Mouse (Mus musculus): ENCODE data around the gene Trhde. TPM values are rescaled to one million over a fixed set of nuclear protein-coding genes. Genes with fewer than 3 reads are reported as not detected.

Gene Trhde
- polyA plus RNA-seq (2015; fragmentation: Nextera tagmentation; extraction: Ambion mirVana) = 0.11 and 0.23 TPM in 2 replicates

DNA sequence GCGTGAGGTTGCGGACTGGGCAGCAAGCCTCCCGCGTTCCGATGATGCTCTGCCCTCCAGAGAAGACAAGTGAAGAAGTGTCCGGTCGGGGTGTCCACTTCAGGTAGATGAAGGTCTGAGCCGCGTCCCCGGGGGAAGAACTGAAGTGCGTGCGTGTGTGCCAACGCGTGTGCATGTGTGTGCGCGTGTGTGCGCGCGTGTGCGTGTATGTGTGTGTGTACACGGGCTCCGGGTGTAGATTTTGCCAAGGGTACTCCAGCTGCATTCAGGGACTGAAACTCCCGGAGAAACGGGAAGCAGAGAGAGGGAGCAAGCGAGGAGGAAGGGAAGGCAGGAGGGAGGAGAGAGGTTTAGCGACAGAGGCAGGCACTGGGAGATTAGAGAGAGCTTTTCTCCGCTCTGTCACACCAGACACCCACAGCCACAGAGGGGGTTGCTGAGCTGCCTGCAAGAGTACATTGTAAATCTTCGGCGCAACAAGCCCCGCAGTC is at the start of gene Trhde:
Trhde (minus strand) TSS at position 147 of the 491 bp plus-strand sequence.
- Histone ChIP-seq H3K36me3 (ENCODE audit: control insufficient read depth, insufficient read depth, low read length) (no peaks in the 10 kb centered on the region), H3K4me3 (ENCODE audit: low read length) (peak within 1 kb of the TSS; percentile 57), H3K4me2 (ENCODE audit: low read depth, low read length) (peak within 1 kb of the TSS; percentile 90), H3K27ac (ENCODE audit: low read length) (no peak within 1 kb of the TSS), H3K27me3 (ENCODE audit: control insufficient read depth, insufficient read depth, low read depth, low read length) (peaks cover 50% of the 10 kb centered on the region), H3K9ac (ENCODE audit: low read length) (peak within 1 kb of the TSS; percentile 39), H3K4me1 (replicated peaks; ENCODE audit: control insufficient read depth, insufficient read depth, low read length) (peaks cover 10% of the 10 kb centered on the region), H3K9me3 (ENCODE audit: control insufficient read depth, low read length) (no peaks in the 10 kb centered on the region)
- ATAC-seq (ENCODE audit: low read depth) = 0 out of 2 replicates have a peak, but pooled peaks have one; percentile 13
- under 1% methylated on average over 30 of the region's 30 CpGs for WGBS

DNA sequence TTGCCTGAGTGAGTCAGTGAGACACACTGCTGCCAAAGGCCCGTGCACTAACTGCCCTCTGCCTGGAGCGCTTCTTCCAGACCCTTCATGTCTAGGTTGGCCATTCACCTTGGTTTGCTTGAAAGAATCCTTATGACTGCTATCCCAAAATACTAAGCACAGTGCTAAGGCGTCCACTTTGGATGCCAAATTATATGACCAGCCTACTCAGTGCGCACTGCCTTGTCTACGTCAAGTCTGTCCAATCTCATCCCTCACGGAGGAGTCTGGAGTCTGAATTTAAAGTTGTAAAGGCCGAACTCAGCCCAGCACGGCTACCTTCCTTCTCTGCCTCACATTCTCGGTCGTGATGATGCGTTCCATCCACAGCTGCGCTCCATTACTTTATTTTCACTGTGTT is 39.9 kb upstream of the Trhde start:
- H3K9ac ChIP-seq (ENCODE audit: low read length) = no peak overlapping the region
- H3K9me3 ChIP-seq (ENCODE audit: control insufficient read depth, low read length) = no peaks in the 10 kb centered on the region; the same call in 1 of the 2 replicates
- H3K4me3 ChIP-seq (ENCODE audit: low read length) = no peak overlapping the region
- WGBS = 87% methylated on average over 12 of the region's 12 CpGs
- ATAC-seq (ENCODE audit: low read depth) = no peak
- no peak overlapping the region for H3K27ac ChIP-seq (ENCODE audit: low read length)
- H3K27me3 ChIP-seq (ENCODE audit: control insufficient read depth, insufficient read depth, low read depth, low read length) = no peaks in the 10 kb centered on the region
- H3K4me1 ChIP-seq (replicated peaks; ENCODE audit: control insufficient read depth, insufficient read depth, low read length) = no peaks in the 10 kb centered on the region
- H3K36me3 ChIP-seq (ENCODE audit: control insufficient read depth, insufficient read depth, low read length) = no peaks in the 10 kb centered on the region
- no peak overlapping the region for H3K4me2 ChIP-seq (ENCODE audit: low read depth, low read length)

DNA sequence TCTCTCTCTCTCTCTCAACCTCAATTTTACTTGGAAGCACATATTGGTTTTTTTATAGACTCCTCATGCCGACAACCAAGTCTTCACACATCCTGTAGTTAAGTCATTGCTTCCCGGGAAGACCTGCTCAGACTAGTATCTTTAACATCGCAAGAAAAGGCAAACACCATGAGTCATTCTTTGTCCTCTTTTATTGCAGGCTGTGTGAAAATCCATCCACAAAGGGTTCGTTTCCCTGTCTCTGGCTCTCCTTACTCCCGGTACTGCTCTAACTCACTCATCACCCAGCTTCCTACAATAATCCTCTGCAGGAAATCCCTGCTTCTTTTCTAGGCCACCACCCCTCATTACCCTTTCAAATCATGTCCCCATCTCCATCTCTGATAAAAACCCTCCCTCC is 39.3 kb upstream of the Trhde start:
- Histone ChIP-seq H3K4me1 (replicated peaks; ENCODE audit: control insufficient read depth, insufficient read depth, low read length) (no peaks in the 10 kb centered on the region), H3K9ac (ENCODE audit: low read length) (no peak overlapping the region), H3K4me3 (ENCODE audit: low read length) (no peak overlapping the region), H3K9me3 (ENCODE audit: control insufficient read depth, low read length) (no peaks in the 10 kb centered on the region; the same call in 1 of the 2 replicates), H3K27ac (ENCODE audit: low read length) (no peak overlapping the region), H3K27me3 (ENCODE audit: control insufficient read depth, insufficient read depth, low read depth, low read length) (no peaks in the 10 kb centered on the region), H3K4me2 (ENCODE audit: low read depth, low read length) (no peak overlapping the region), H3K36me3 (ENCODE audit: control insufficient read depth, insufficient read depth, low read length) (no peaks in the 10 kb centered on the region)
- ATAC-seq (ENCODE audit: low read depth) = no peak
- 68% methylated on average over 5 of the region's 5 CpGs for WGBS

DNA sequence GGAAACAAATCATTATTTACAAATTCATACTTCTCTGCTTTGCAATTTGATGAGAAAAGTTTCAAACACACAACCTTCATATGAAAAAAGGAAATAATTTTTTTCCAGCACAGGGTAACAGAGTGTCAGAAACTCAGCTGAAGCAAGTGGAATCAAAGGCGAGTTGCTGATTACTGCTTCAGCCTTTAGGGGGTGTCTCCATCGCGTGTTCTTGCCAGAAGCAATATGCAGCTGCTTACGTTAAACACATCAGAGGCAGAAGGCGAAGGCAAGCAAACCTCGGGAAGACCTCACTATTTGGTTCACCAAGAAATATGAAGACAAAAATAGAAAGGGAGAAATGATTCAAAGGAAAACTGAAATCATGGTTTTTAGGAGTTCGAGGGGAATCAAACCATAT is 29.2 kb upstream of the Trhde start:
- Histone ChIP-seq H3K9ac (ENCODE audit: low read length) (no peak overlapping the region), H3K4me1 (replicated peaks; ENCODE audit: control insufficient read depth, insufficient read depth, low read length) (no peaks in the 10 kb centered on the region)

DNA sequence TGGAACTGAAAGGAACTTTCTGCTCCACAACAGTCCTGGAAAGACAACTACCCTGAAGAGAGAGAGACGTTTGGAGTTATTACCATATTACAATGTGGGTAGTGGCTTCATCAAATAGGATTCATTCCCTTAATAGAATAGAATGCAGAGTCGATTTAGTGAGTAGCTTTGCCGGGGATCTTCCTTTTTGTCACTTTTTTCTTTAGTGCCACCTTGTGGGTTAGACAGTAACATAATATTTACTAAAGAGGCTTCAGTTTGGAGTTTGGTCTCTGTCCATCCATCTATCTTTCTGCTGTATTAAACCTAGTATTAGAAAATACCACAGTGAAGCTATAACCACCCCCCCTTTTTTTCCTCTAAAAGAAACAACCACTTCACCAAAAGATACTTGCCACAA is 6.7 kb upstream of the Trhde start:
- WGBS = 28% methylated on average over 3 of the region's 3 CpGs
- Histone ChIP-seq H3K4me2 (ENCODE audit: low read depth, low read length) (no peak overlapping the region), H3K27ac (ENCODE audit: low read length) (no peak overlapping the region)

More for the DNA sequence above, 29.2 kb upstream of the Trhde start:
- 47% methylated on average over 7 of the region's 7 CpGs for WGBS
- no peak for ATAC-seq (ENCODE audit: low read depth)
- H3K9me3 ChIP-seq (ENCODE audit: control insufficient read depth, low read length) = no peaks in the 10 kb centered on the region
- H3K36me3 ChIP-seq (ENCODE audit: control insufficient read depth, insufficient read depth, low read length) = no peaks in the 10 kb centered on the region
- H3K27ac ChIP-seq (ENCODE audit: low read length) = no peak overlapping the region
- no peak overlapping the region for H3K4me3 ChIP-seq (ENCODE audit: low read length)
- no peaks in the 10 kb centered on the region for H3K27me3 ChIP-seq (ENCODE audit: control insufficient read depth, insufficient read depth, low read depth, low read length)
- no peak overlapping the region for H3K4me2 ChIP-seq (ENCODE audit: low read depth, low read length)

DNA sequence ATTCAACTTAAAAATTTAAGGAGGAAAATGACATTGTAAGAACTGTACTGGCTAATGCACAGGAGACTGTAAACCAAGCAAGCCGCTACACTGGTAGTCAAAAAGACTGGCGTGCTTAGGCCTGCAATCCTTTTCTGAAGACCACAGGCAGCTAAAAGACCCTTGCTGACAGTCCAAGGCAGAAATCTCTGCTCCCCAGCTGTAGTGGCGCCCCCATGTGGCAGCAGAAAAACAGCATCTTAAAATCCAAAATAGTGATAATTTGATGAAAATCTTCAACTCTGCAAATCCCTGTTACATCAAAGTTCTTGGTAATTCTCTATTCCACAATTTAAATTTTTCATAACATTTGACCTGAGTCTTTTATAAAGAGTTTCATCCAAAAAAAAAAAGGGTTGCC is 3.8 kb upstream of the Trhde start:
- no peak overlapping the region for H3K4me2 ChIP-seq (ENCODE audit: low read depth, low read length)

More for the DNA sequence above, 6.7 kb upstream of the Trhde start:
- ATAC-seq (ENCODE audit: low read depth) = no peak
- Histone ChIP-seq H3K4me3 (ENCODE audit: low read length) (no peak overlapping the region), H3K4me1 (replicated peaks; ENCODE audit: control insufficient read depth, insufficient read depth, low read length) (no peaks in the 10 kb centered on the region), H3K36me3 (ENCODE audit: control insufficient read depth, insufficient read depth, low read length) (no peaks in the 10 kb centered on the region), H3K27me3 (ENCODE audit: control insufficient read depth, insufficient read depth, low read depth, low read length) (peaks cover 5% of the 10 kb centered on the region), H3K9me3 (ENCODE audit: control insufficient read depth, low read length) (no peaks in the 10 kb centered on the region), H3K9ac (ENCODE audit: low read length) (no peak overlapping the region)

DNA sequence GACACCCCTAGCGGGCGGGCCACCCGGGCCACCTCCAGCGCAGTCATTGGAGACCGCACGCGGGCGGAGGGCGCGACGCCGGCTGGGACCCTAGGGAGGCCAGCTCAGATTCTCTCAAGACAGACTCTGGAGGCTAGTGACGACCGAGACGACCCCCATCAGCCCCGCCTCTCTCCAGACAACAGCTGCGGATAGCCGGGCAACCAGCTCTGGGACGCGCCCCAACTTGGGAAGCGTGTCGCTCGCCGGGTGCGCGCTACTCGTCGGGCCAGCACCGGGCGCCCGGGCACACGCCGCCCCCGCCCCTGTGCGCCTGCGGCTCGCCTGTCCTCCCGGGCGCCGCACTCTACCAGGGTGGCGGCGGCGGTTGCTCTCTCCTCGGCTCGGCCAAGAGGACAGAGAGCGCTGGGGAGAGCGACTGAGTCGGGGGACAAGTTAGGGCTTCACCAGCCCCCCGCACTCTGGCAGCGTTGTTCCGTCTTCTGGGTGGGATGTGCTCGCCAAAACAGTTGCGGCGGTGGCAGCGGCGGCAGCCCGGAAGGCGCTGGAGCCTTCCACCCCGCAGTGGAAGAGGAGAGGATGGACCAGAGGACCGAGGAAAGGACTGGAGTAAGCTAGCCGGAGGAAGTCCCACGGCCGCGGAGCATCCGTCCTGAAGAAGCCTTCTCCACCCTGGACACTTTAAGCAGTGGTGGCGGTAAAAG is 498 bp downstream of the Trhde start:
- Histone ChIP-seq H3K9me3 (ENCODE audit: control insufficient read depth, low read length) (no peaks in the 10 kb centered on the region), H3K4me2 (ENCODE audit: low read depth, low read length) (peak overlapping the region; percentile 90), H3K36me3 (ENCODE audit: control insufficient read depth, insufficient read depth, low read length) (no peaks in the 10 kb centered on the region), H3K9ac (ENCODE audit: low read length) (peak overlapping the region; percentile 39), H3K27ac (ENCODE audit: low read length) (no peak overlapping the region), H3K4me3 (ENCODE audit: low read length) (peak overlapping the region; percentile 57), H3K27me3 (ENCODE audit: control insufficient read depth, insufficient read depth, low read depth, low read length) (peaks cover 50% of the 10 kb centered on the region), H3K4me1 (replicated peaks; ENCODE audit: control insufficient read depth, insufficient read depth, low read length) (peaks cover 10% of the 10 kb centered on the region)
- under 1% methylated on average over 66 of the region's 66 CpGs for WGBS
- ATAC-seq (ENCODE audit: low read depth) = peak; percentile 83

More for the DNA sequence above, 3.8 kb upstream of the Trhde start:
- no peak overlapping the region for H3K4me3 ChIP-seq (ENCODE audit: low read length)
- H3K27ac ChIP-seq (ENCODE audit: low read length) = no peak overlapping the region
- no peaks in the 10 kb centered on the region for H3K9me3 ChIP-seq (ENCODE audit: control insufficient read depth, low read length)
- ATAC-seq (ENCODE audit: low read depth) = no peak
- 41% methylated on average over 3 of the region's 3 CpGs for WGBS
- H3K36me3 ChIP-seq (ENCODE audit: control insufficient read depth, insufficient read depth, low read length) = no peaks in the 10 kb centered on the region
- peaks cover 8% of the 10 kb centered on the region for H3K4me1 ChIP-seq (replicated peaks; ENCODE audit: control insufficient read depth, insufficient read depth, low read length)
- H3K9ac ChIP-seq (ENCODE audit: low read length) = no peak overlapping the region
- peaks cover 31% of the 10 kb centered on the region for H3K27me3 ChIP-seq (ENCODE audit: control insufficient read depth, insufficient read depth, low read depth, low read length)

DNA sequence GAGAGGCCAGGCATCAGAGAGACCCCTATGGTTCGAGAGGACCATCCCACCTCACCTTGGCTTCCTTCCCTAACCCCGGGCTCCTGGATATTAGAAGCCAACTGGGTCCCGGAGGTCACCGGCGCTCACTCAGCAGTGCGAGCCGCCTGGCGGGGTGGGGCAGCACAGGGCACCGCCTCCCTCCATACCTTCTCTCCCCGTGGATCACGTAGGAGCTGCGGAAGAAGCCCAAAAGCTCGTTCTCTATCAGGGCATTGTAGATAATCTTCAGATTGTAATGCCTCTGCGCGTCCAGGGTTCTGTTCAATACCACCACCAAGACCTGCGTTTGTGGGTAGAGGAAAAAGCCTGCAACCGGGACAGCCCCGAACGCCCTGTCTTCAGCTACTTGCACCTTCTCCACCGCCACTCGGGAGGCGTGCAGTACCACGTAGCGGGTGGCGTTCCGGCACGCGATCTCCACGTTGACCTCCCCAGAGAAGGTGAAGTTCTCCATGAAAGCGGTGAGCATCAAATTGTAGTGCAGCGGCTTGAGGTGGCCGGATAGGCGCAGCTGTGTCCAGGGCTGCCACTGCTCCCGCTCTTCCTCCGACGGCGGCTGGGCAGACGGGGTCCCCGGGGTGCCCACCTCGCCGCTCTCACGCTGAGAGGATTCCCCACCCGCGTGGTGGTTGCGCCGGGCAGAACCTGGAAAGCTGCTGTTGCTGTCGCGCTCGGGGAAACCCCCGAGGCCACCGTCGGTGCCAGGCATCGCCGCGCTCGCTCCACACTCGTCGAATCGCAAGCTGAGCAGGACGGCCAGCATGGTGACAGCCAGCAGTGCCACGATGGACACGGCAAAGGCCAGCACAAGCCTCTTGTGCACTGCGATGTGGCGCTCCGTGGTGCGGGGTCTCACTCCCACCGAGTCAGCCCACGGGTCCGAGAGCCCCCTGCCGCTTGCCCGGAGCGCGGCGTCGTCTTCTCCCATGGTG is 1.5 kb downstream of the Trhde start:
- H3K4me2 ChIP-seq (ENCODE audit: low read depth, low read length) = peak overlapping the region; percentile 90
- peak; percentile 35; the same call in 1 of the 2 replicates for ATAC-seq (ENCODE audit: low read depth)
- no peaks in the 10 kb centered on the region for H3K9me3 ChIP-seq (ENCODE audit: control insufficient read depth, low read length)
- peaks cover 10% of the 10 kb centered on the region for H3K4me1 ChIP-seq (replicated peaks; ENCODE audit: control insufficient read depth, insufficient read depth, low read length)
- WGBS = 6% methylated on average over 73 of the region's 75 CpGs
- H3K4me3 ChIP-seq (ENCODE audit: low read length) = peak overlapping the region; percentile 57
- no peaks in the 10 kb centered on the region for H3K36me3 ChIP-seq (ENCODE audit: control insufficient read depth, insufficient read depth, low read length)
- H3K27ac ChIP-seq (ENCODE audit: low read length) = no peak overlapping the region
- H3K27me3 ChIP-seq (ENCODE audit: control insufficient read depth, insufficient read depth, low read depth, low read length) = peaks cover 50% of the 10 kb centered on the region
- no peak overlapping the region for H3K9ac ChIP-seq (ENCODE audit: low read length)

DNA sequence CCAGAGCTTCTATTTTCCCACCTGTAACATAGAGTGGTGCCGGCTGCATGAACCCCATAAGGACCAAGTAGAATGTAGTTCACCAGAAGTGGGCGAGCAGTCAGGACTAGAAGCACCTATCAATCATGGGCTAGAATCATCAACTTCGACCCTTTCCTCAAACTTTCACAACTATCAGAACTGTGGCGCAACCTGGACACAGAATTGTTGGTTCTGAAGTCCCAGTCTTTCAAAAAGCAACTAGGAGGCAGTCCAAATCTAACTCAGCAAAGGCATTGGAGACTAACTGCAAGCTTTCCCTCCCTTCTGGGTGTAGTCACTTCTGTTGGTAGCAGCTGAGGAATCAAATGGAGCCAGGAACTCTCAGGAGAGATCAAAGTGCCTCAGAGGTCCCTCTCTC is 2.6 kb downstream of the Trhde start:
- ATAC-seq (ENCODE audit: low read depth) = no peak
- Histone ChIP-seq H3K4me3 (ENCODE audit: low read length) (no peak overlapping the region), H3K27ac (ENCODE audit: low read length) (no peak overlapping the region), H3K4me2 (ENCODE audit: low read depth, low read length) (no peak overlapping the region), H3K9me3 (ENCODE audit: control insufficient read depth, low read length) (no peaks in the 10 kb centered on the region), H3K9ac (ENCODE audit: low read length) (no peak overlapping the region), H3K36me3 (ENCODE audit: control insufficient read depth, insufficient read depth, low read length) (no peaks in the 10 kb centered on the region), H3K27me3 (ENCODE audit: control insufficient read depth, insufficient read depth, low read depth, low read length) (peaks cover 47% of the 10 kb centered on the region), H3K4me1 (replicated peaks; ENCODE audit: control insufficient read depth, insufficient read depth, low read length) (peaks cover 10% of the 10 kb centered on the region)
- 80% methylated on average over 4 of the region's 4 CpGs for WGBS
